Mouse (Mus musculus) embryonic facial prominence, embryonic 14.5 days (tissue): Measurements from ENCODE around the gene Masp1. TPM values are rescaled to one million over a fixed set of nuclear protein-coding genes. Genes with fewer than 3 reads are reported as not detected.

Source experiments
- polyA plus RNA-seq: library from polyadenylated mRNA; unstranded; fragments of >200 nt; fragmentation: Nextera tagmentation; extraction: Ambion mirVana; gene quantifications from 2 replicates; pipeline ENCODE4 v1.2.1, GENCODE M21; 2014

Masp1 gene
- polyA plus RNA-seq, 1 experiment from 2014 or later = 7.3 TPM

Other genes starting within 250 kb of the Masp1 start
- gene Rtp1, start 91.7 kb downstream of the Masp1 start, polyA plus RNA-seq = 2.0 and 2.4 TPM in 2 replicates
- gene Rtp4, start 524 bp downstream of the Masp1 start, polyA plus RNA-seq = 7.9 and 8.4 TPM in 2 replicates